Mouse (Mus musculus) olfactory bulb, adult 2 months (tissue): ENCODE results near the gene Ccdc171. TPM values are rescaled to one million over a fixed set of nuclear protein-coding genes. Genes with fewer than 3 reads are reported as not detected.
"Not testable (repeated sequence)": the region's sequence is repeated elsewhere in the genome, so short reads cannot be mapped to it uniquely, and the experiment has no call there.

Experiments used
- H3K27ac ChIP-seq: fragments of 200-500 bp; 2 replicates; pipeline ENCODE4 v1.5.1; 2012; ENCODE audit warnings: low read depth, low read length; ENCODE audit not compliant: insufficient read depth
- H3K4me1 ChIP-seq: fragments of 200-500 bp; 2 replicates; pipeline ENCODE4 v1.6.1; 2012; ENCODE audit warnings: low read length; ENCODE audit not compliant: control insufficient read depth, insufficient read depth
- H3K4me3 ChIP-seq: fragments of 200-500 bp; 2 replicates; pipeline ENCODE4 v1.5.1; 2012; ENCODE audit warnings: mild to moderate bottlenecking, low read depth, low read length, moderate library complexity; ENCODE audit not compliant: insufficient read depth
- CTCF ChIP-seq: fragments of 200-500 bp; IDR thresholded peaks from 2 replicates; pipeline ENCODE4 v1.5.1; 2012; ENCODE audit warnings: low read depth, mild to moderate bottlenecking, low read length, moderate library complexity; ENCODE audit not compliant: insufficient read depth
- POLR2A ChIP-seq: fragments of 200-500 bp; IDR thresholded peaks from 2 replicates; pipeline ENCODE4 v1.6.1; 2012; ENCODE audit warnings: mild to moderate bottlenecking, low read depth, low read length, moderate library complexity; ENCODE audit not compliant: insufficient read depth
- WGBS: fragments of 180-500 bp; shearing (Covaris S2); methylation state at CpG from one replicate; pipeline ENCODE4 v1.1.7; 2018; 5-methylcytosine and 5-hydroxymethylcytosine counted together
- polyA plus RNA-seq: library from polyadenylated mRNA; stranded (reverse); fragments of >200 nt; gene quantifications from 2 replicates; pipeline ENCODE4 v1.2.4, GENCODE M21; 2012; ENCODE audit warnings: low replicate concordance; ENCODE audit not compliant: missing spikeins, insufficient read depth, insufficient read length

Ccdc171 gene
- polyA plus RNA-seq, 1 experiment = not detected

DNA sequence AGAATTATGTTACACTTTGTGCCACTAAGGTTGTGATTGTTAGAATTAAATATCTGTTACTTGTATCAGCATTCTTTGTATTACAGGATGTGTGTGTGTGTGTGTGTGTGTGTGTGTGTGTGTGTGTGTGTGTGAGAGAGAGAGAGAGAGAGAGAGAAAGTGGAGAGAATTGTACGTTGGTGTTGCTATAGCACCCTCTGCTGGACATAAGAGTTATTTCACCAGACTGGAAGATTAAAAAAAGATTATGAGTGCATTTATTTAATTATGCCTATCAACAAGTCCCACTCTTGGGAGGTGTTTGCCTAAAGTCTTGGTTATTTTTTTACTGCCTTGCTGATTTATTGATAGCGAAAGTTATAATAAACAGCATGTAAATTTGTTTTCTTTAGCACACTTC is 71.1 kb downstream of the Ccdc171 start:
- H3K27ac ChIP-seq = no peak overlapping the region
- no peak overlapping the region for H3K4me3 ChIP-seq
- no peaks in the 10 kb centered on the region for H3K4me1 ChIP-seq
- WGBS = 20% methylated on average over 2 of the region's 2 CpGs
- no peak for TF ChIP-seq POLR2A
- TF ChIP-seq CTCF = no peak

DNA sequence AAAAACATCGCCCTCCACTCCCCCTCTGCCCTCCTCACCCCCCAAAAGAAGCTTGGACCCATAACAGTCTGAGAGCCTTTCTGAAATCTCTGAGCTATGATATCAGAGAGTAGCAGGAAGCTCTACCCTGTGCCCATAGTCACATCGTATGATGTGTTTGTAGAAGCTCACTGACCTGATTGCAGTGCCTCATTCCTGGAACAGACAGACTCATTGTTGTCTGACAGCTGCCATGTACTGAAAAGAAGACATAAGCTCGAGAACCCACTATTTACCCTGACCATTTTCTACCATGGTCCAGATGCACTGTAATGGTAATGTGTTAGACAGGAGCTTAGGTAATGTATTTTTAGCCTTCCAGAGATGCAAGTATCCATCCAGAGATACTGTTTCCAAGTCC is 85.8 kb downstream of the Ccdc171 start:
- Histone ChIP-seq H3K4me1 (no peaks in the 10 kb centered on the region), H3K4me3 (no peak overlapping the region), H3K27ac (no peak overlapping the region)
- 76% methylated on average over 3 of the region's 3 CpGs for WGBS
- no peak for TF ChIP-seq POLR2A
- TF ChIP-seq CTCF = no peak

DNA sequence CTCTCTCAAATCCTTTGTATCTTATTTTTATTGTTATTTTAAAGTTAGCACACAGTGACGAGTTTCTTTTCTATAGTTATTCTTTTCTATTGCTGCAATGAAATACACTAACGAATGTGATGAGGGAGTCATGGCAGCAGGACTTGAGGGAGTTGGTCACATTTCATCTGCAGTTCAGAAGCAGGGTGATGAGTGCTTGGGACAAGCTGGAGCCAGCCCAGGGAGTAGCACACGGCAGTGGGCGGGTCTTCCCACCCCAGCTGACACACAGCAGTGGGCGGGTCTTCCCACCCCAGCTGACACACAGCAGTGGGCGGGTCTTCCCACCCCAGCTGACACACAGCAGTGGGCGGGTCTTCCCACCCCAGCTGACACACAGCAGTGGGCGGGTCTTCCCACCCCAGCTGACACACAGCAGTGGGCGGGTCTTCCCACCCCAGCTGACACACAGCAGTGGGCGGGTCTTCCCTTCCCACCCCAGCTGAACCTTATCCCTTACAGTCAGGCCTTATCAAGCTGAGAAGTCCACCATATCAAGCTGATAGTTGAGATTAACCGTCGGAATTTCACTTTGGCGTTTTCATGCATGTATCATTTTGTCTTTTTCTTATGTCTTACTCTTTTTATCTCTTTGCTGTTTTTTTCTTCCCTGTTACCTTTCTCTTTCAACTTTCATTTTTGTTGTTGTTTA is 97.8 kb downstream of the Ccdc171 start:
- WGBS = 46% methylated on average over 11 of the region's 13 CpGs
- H3K4me1 ChIP-seq, H3K27ac ChIP-seq, H3K4me3 ChIP-seq: not testable (repeated sequence)

DNA sequence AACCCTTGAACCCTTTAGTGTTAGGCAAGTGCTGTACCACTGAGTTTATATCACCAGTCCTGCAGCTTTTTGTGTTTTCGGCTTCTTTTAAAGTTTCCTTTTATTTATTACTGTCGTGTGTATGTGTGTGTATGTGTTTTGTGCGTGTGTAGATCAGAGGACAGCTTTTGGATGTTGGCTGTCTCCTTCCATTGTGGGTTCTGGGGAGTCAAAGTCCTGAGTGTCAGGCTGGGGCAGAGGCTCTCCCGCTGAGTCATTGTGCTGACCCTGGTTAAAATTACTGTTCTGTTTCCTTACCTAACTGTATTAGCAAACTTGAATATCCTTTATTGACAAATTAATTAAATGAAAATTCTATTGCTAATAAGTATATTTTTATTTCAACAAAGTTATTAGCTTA is 98.4 kb downstream of the Ccdc171 start:
- H3K4me3 ChIP-seq = no peak overlapping the region
- 82% methylated on average over 4 of the region's 4 CpGs for WGBS
- H3K4me1 ChIP-seq = no peaks in the 10 kb centered on the region
- TF ChIP-seq POLR2A (no peak), CTCF (no peak)
- no peak overlapping the region for H3K27ac ChIP-seq

DNA sequence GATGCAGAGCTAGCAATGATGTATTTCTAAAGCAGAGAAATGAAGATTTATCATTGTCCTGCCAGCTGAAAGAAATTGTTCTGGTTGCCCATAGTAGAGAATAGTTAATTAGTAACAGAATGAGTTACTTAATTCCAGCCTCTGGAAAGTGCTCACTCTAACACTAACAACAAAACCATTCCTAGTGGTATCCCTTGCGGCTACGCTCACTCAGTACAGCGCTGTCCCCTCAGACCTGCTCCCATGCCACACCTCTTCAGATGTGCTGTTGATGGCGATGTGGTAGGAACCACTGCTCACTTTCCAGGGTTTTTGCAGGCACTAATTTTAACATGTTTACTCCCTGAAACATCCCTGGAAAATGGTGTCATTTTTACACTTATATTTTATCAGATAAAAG is 126.1 kb downstream of the Ccdc171 start:
- H3K4me3 ChIP-seq = no peak overlapping the region
- H3K4me1 ChIP-seq = peaks cover under 1% of the 10 kb centered on the region; the same call in 1 of the 2 replicates
- TF ChIP-seq POLR2A = no peak
- TF ChIP-seq CTCF = no peak
- H3K27ac ChIP-seq = no peak overlapping the region
- WGBS = 93% methylated on average over 4 of the region's 4 CpGs

DNA sequence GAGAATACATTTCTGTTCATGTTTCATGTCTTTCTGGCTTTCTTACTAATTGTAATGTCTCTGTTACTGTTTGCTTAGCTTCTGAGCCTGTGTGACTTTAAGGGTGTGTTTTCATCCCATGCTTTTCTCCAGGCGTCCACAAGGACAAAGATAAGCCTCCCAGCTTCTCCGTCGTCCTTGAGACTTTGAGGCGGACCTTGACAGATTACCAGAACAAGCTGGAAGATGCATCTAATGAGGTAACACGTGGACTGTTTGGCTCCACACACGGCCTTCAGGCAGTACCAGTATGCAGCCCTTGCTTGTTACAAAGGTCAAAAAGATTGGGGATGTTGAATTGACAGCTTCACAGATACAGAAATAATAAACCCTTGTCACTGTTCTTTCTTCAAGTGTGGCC is 130.1 kb downstream of the Ccdc171 start:
- no peak overlapping the region for H3K4me3 ChIP-seq
- TF ChIP-seq POLR2A = no peak
- no peak for TF ChIP-seq CTCF
- H3K4me1 ChIP-seq = peaks cover 4% of the 10 kb centered on the region; the same call in 1 of the 2 replicates
- H3K27ac ChIP-seq = no peak overlapping the region
- 67% methylated on average over 6 of the region's 6 CpGs for WGBS

DNA sequence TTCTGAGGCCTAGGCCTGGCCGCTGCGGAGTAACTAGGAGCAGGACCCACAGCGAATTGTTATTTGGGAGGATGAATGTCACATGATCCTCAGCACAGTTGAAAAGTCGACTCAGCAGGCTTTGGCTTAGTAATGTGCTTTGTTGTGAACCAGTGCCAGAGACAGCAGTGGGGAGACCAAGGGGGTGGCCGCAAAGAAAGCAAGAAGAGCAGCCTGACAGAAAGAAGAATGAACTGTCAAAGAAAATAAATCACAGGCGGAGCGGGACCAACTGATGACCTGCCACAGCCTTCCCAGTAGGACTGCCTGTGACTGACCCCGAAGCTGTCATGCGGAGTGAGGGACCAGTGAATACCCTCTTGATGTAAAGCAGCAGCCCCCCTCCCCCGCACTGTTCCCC is 131.2 kb downstream of the Ccdc171 start:
- WGBS = 49% methylated on average over 10 of the region's 10 CpGs
- Histone ChIP-seq H3K4me3 (no peak overlapping the region), H3K27ac (no peak overlapping the region), H3K4me1 (peaks cover 4% of the 10 kb centered on the region; the same call in 1 of the 2 replicates)
- TF ChIP-seq POLR2A (no peak), CTCF (no peak)

DNA sequence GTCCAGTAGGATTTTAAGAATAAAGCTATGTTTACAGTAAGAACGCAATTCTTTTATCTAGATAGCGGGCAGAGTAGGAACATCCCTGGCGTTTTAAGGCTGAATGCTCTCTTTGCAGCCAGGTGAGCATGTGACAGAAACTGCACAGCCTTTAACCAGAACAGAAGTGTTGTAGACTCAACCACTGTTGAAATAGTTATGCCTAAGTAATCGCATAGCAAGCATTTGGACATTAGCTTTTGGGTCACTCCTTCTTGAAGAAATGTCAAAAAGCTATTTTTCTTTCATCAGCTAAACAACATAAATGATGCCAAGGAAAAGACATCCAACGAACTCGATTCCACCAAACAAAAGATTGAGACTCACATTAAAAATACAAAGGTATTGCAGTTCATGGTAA is 131.7 kb downstream of the Ccdc171 start:
- WGBS = 61% methylated on average over 6 of the region's 6 CpGs

DNA sequence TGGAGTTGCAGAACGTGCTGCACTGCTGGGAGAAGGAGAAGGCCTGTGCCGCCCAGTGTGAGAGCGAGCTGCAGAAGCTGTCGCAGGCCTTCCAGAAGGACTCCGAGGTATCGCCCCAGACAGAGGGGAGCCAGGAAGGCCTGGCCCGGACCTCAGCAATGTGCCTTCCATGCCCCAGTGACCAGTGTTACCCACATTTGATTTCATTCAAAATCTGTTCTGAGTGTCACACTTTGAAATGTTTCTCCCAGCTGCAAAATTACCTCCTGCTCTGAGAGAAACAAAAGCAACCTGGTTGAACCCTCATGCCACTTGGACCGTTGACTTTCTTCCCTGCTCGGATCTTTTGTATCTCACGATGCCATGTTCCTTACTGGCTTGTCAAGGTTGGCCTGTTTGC is 133.1 kb downstream of the Ccdc171 start:
- Histone ChIP-seq H3K4me3 (no peak overlapping the region), H3K4me1 (peaks cover 4% of the 10 kb centered on the region; the same call in 1 of the 2 replicates), H3K27ac (no peak overlapping the region)
- TF ChIP-seq CTCF = no peak
- no peak for TF ChIP-seq POLR2A
- WGBS = 93% methylated on average over 10 of the region's 10 CpGs

More for the DNA sequence above, 131.7 kb downstream of the Ccdc171 start:
- Histone ChIP-seq H3K27ac (no peak overlapping the region), H3K4me3 (no peak overlapping the region), H3K4me1 (peaks cover 4% of the 10 kb centered on the region; the same call in 1 of the 2 replicates)
- TF ChIP-seq POLR2A (no peak), CTCF (no peak)

DNA sequence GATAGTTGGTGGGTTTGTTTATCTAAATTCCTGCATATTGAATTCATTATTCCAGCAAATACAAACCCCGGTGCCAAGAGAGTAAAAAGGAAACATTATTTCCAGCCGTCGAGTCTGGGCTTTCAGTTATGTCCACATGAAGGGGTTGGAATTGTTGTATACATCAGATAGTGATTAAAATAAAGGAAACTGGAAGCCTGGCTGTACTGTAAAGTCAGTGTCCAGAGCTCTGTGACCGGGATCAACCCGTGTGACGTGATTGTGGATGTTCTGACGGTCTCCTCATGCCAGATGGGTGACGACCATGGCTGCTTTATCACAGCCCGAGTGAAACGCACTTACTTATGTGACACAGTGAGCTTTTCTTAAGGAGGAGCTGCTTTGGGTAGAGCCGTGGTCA is 134.1 kb downstream of the Ccdc171 start:
- TF ChIP-seq CTCF (no peak), POLR2A (no peak)
- H3K4me3 ChIP-seq = no peak overlapping the region
- WGBS = 42% methylated on average over 11 of the region's 11 CpGs
- H3K27ac ChIP-seq = no peak overlapping the region
- H3K4me1 ChIP-seq = peaks cover 4% of the 10 kb centered on the region; the same call in 1 of the 2 replicates
